Mouse (Mus musculus) erythroblast, embryonic 14.5 days (primary cell): Measurements from ENCODE around the gene Ccl22.

Experiments
- GATA1 ChIP-seq: IDR thresholded peaks from 2 replicates; pipeline ENCODE4 v1.6.1; 2012; ENCODE audit warnings: low read length, inconsistent platforms, mixed read lengths
- TAL1 ChIP-seq: IDR thresholded peaks from 3 replicates; pipeline ENCODE4 v1.6.1; 2012; ENCODE audit warnings: low read length, inconsistent platforms, mixed read lengths

- TF ChIP-seq TAL1 = no peak
- no peak for TF ChIP-seq GATA1
Observed at GRCm38 (mm10) chr8:94741726-94742125, 3.7 kb upstream of the Ccl22 start.
